Mouse (Mus musculus) right cerebral cortex, postnatal 14 days (tissue): Measurements from ENCODE around the gene Sigirr.

Experiments
- DNase-seq: peaks from one replicate; pipeline ENCODE4 v3.0.0; 2022

Sigirr gene

GRCm38 (mm10) chr7:141099911-141100691, at the start of gene Sigirr:
Sigirr (minus strand) TSS chr7:141100572.
- peak; percentile 46 for DNase-seq

- DNase-seq: no peak
These were observed 48.3 kb upstream of the Sigirr start for GRCm38 (mm10) chr7:141148639-141149038.

GRCm38 (mm10) chr7:141147044-141147443, 46.7 kb upstream of the Sigirr start:
- no peak for DNase-seq

- DNase-seq: no peak
These were observed 45.7 kb upstream of the Sigirr start for GRCm38 (mm10) chr7:141146043-141146595.

- no peak for DNase-seq
These were observed 45.0 kb upstream of the Sigirr start for GRCm38 (mm10) chr7:141145403-141145802.

- DNase-seq: no peak
These were observed 44.3 kb upstream of the Sigirr start for GRCm38 (mm10) chr7:141144650-141145049.

- no peak for DNase-seq
These were observed 43.5 kb upstream of the Sigirr start for GRCm38 (mm10) chr7:141143861-141144260.

- no peak for DNase-seq
These were observed 42.7 kb upstream of the Sigirr start for GRCm38 (mm10) chr7:141143112-141143511.

GRCm38 (mm10) chr7:141141326-141141725, 41.0 kb upstream of the Sigirr start:
- DNase-seq: no peak

GRCm38 (mm10) chr7:141131904-141132755, 31.8 kb upstream of the Sigirr start:
- DNase-seq: no peak

- peak; percentile 91 for DNase-seq
These were observed 30.9 kb upstream of the Sigirr start for GRCm38 (mm10) chr7:141131024-141131820.

- DNase-seq: no peak
These were observed 23.1 kb upstream of the Sigirr start for GRCm38 (mm10) chr7:141123517-141123856.

GRCm38 (mm10) chr7:141122689-141123516, 22.5 kb upstream of the Sigirr start:
- peak; percentile 77 for DNase-seq

GRCm38 (mm10) chr7:141122245-141122644, 21.9 kb upstream of the Sigirr start, which contains the start of gene Ptdss2:
Ptdss2 (plus strand) TSS chr7:141122382.
- DNase-seq: no peak

GRCm38 (mm10) chr7:141121051-141121531, 20.7 kb upstream of the Sigirr start:
- DNase-seq: no peak

- DNase-seq: no peak
These were observed 20.2 kb upstream of the Sigirr start for GRCm38 (mm10) chr7:141120605-141121004.

- no peak for DNase-seq
These were observed 19.1 kb upstream of the Sigirr start for GRCm38 (mm10) chr7:141119487-141119886.

GRCm38 (mm10) chr7:141117636-141118035, 17.3 kb upstream of the Sigirr start, which contains the start of gene Ano9:
Ano9 (minus strand) TSS chr7:141117806.
- no peak for DNase-seq

GRCm38 (mm10) chr7:141115874-141116273, 15.5 kb upstream of the Sigirr start:
- no peak for DNase-seq

- no peak for DNase-seq
These were observed 2.8 kb upstream of the Sigirr start for GRCm38 (mm10) chr7:141103161-141103560.

GRCm38 (mm10) chr7:141097177-141097576, 3.2 kb downstream of the Sigirr start:
- no peak for DNase-seq

GRCm38 (mm10) chr7:141096649-141097056, 3.7 kb downstream of the Sigirr start:
- no peak for DNase-seq
